Mouse (Mus musculus) mouse embryonic stem cell (cell line): ENCODE measurements around the gene Scarb1.

ENCODE experiments used
- in situ Hi-C, 2 experiments: fragments of 300-500 bp; cut with MboI; formaldehyde crosslinking; loops; 1 replicate in 1 of 2; 3 replicates in 1 of 2; pipeline ENCODE4 v1.14.3; 2019 to 2020; ENCODE audit warnings: low sequenced_read_pairs in 2 of 2, low pct_unique_long_range_greater_than_20kb in 1 of 2, mixed read lengths in 1 of 2; ENCODE audit not compliant: unreplicated experiment in 1 of 2

Gene Scarb1

GRCm38 (mm10) chr5:125233478-125233877 lies 107.4 kb downstream of the Scarb1 start:
- in situ Hi-C loops: no loop called here

DNA sequence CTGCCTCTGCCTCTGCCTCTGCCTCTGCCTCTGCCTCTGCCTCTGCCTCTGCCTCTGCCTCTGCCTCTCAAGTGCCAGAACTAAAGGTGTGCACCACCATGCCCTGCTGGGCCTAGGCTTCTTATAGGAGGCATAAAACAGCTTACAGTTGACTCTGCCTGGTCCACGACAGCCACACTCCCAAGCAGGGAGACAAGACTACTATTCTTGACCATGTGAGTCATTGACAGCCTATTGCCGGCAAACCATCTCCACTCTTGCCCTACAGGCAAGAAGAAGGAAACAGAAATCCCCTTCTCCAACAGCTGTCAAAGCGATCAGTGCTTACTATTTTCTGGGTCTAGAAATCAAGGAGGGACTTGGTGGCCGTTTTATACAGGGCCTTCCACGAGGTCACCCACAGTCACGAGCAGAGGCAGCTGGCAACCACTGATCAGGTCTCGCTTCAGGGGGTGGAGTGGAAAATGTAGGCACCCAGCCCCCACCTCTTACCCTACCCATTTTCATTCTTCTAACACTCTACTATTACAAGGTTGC lies 108.4 kb downstream of the Scarb1 start:
- in situ Hi-C loops: no loop called here

GRCm38 (mm10) chr5:125230463-125230862 lies 110.4 kb downstream of the Scarb1 start:
- in situ Hi-C loops: no loop called here

DNA sequence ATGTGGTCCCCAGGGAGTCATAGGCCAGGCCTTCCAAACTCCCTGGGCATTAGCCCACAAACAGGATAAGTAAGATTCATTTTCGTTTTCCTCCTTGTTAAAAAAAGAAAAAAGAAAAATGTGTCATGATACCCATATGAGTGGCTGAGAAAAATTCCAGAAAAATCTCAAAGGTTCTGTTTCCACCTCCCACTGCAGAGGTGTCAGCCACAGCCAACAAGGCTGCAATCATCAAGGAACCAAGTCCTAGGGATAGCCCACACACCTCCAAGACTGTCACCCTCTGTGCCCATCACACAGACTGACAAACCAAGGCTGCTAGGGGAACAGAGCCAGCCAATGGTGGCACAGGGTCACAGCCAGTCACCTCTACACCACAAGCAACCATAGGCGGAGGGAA lies 111.8 kb downstream of the Scarb1 start:
- in situ Hi-C loops: no loop called here

- in situ Hi-C loops: no loop called here
These were observed 113.2 kb downstream of the Scarb1 start for GRCm38 (mm10) chr5:125227699-125228098.
